Comparison of ENCODE assay signal across 8 mouse cellular contexts in the genomic region with DNA sequence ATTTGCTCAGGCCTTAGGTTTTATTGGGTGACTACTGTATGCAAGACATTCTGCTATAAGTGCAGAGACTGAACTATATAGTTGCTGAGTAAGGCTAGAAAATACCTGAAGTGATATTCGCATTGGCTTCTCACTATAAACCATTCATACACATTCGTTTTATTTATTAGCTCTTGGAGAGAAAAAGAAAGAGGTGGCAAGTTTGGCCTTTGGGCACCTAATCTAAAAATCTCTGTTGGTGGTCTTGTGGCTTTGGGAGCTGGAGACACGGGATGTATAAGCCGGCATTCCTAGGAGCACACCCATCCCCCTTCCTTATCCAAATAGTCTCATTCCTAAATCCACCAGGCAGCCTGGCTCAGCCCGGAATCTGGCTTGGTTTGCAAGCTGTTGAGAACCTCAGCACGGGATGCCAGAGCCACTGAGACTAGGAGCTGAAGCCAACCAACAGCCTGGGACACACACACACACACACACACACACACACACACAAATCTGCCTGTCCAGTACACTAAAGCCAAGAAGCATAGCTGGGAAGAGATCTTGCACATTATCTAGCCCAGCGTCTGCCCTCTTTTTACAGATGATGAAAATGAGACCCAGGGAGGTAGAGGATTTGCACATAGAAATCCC. TPM values are rescaled to one million over a fixed set of nuclear protein-coding genes. Genes with fewer than 3 reads are reported as not detected.
DNase-seq lines count a peak whose midpoint lies in the region; ATAC-seq lines count a peak whose summit lies in the region.

No protein-coding gene starts in this region.

- no peaks in the 10 kb centered on the region for H3K27me3 ChIP-seq in hindbrain, embryonic 13.5 days
- no peaks in the 10 kb centered on the region for H3K27me3 ChIP-seq in stomach, embryonic 15.5 days (replicated peaks)

- no peaks in the 10 kb centered on the region for H3K9me3 ChIP-seq in hindbrain, embryonic 13.5 days
- H3K9me3 ChIP-seq in stomach, embryonic 15.5 days: no peaks in the 10 kb centered on the region

- peak; percentile 60 for DNase-seq in ZHBTc4 (ENCODE audit: low read depth, low spot score)
- peak; percentile 79 for DNase-seq in cerebellum, adult 9-10 months
- peak; percentile 25 to 41 for DNase-seq in frontal cortex, postnatal 14 days (ENCODE audit: low spot score in 2 of 2)
- peak; percentile 58 for DNase-seq in left cerebral cortex, postnatal 14 days (ENCODE audit: low spot score in 2 of 2)
- no peak for DNase-seq in thymus, postnatal 0 days (ENCODE audit: low spot score)

- H3K4me2 ChIP-seq in hindbrain, embryonic 13.5 days: peak overlapping the region; percentile 65
- H3K4me2 ChIP-seq in stomach, embryonic 15.5 days: peak overlapping the region; percentile 55

- no peaks in the 10 kb centered on the region; the same call in 1 of the 2 replicates for H3K36me3 ChIP-seq in hindbrain, embryonic 13.5 days
- H3K36me3 ChIP-seq in macrophage (ENCODE audit: inconsistent target): no peaks in the 10 kb centered on the region
- H3K36me3 ChIP-seq in stomach, embryonic 15.5 days: no peaks in the 10 kb centered on the region

- peaks cover 41% of the 10 kb centered on the region for H3K4me1 ChIP-seq in hindbrain, embryonic 13.5 days (replicated peaks)
- H3K4me1 ChIP-seq in stomach, embryonic 15.5 days: peaks cover 33% of the 10 kb centered on the region

- ATAC-seq in hindbrain, embryonic 13.5 days (ENCODE audit: low FRiP score): 0 out of 2 replicates have a peak, but pooled peaks have one; percentile 10
- ATAC-seq in stomach, embryonic 15.5 days (ENCODE audit: insufficient read depth, low FRiP score, low read depth): no peak

- intact Hi-C loops in left cerebral cortex, postnatal 14 days (cut with DNase I): loop anchor here (5.0 kb wide), 2 partner anchors 174 to 839 kb away; no protein-coding TSS in a partner anchor

- H3K4me3 ChIP-seq in hindbrain, embryonic 13.5 days: peak overlapping the region; percentile 96
- H3K4me3 ChIP-seq in macrophage (ENCODE audit: inconsistent target): peak overlapping the region; percentile 74; the same call in 1 of the 2 replicates
- peak overlapping the region; percentile 78 for H3K4me3 ChIP-seq in stomach, embryonic 15.5 days (replicated peaks)

- WGBS in hindbrain, embryonic 13.5 days: 5% methylated on average over 7 of the region's 7 CpGs
- 99% methylated on average over 7 of the region's 7 CpGs for WGBS in macrophage (ENCODE audit: missing documents)
- WGBS in stomach, embryonic 15.5 days: 12% methylated on average over 7 of the region's 7 CpGs

- H3K9ac ChIP-seq in hindbrain, embryonic 13.5 days: peak overlapping the region; percentile 100
- peak overlapping the region; percentile 93; the same call in 1 of the 2 replicates for H3K9ac ChIP-seq in stomach, embryonic 15.5 days

- H3K27ac ChIP-seq in hindbrain, embryonic 13.5 days: peak overlapping the region; percentile 97
- no peak overlapping the region for H3K27ac ChIP-seq in macrophage
- H3K27ac ChIP-seq in stomach, embryonic 15.5 days: peak overlapping the region; percentile 91

- H3K79me2 ChIP-seq in macrophage (ENCODE audit: inconsistent target): peaks cover 75% of the 10 kb centered on the region

RNA-seq across cellular contexts. Expression of a gene that starts 3.0 kb away (rescaled TPM):
- 244 and 250 TPM in 2 replicates for polyA plus RNA-seq in hindbrain, embryonic 13.5 days (2015; fragmentation: Nextera tagmentation; extraction: Ambion mirVana)
- 10 to 100 TPM; 17.6 to 22.8 TPM for total RNA-seq in left cerebral cortex, postnatal 14 days (2021)
- 100 to 1,000 TPM in 3 of 26 experiments, 10 to 100 TPM in 14, 1 to 10 TPM in 9; 4.0 to 297 (median 18.5) TPM for total RNA-seq in macrophage (2018; cell fraction: chromatin; rRNA removed)
- total RNA-seq in macrophage (2018; cell fraction: cytosol; rRNA removed): 100 to 1,000 TPM in 1 of 26 experiments, 10 to 100 TPM in 12, 1 to 10 TPM in 13; 2.9 to 203 (median 10.0) TPM
- total RNA-seq in macrophage (2018; cell fraction: nucleus; rRNA removed): 100 to 1,000 TPM in 5 of 26 experiments, 10 to 100 TPM in 18, 1 to 10 TPM in 3; 4.8 to 362 (median 19.6) TPM
- 2.5 to 4.0 TPM (median 3.9 TPM) in 3 replicates for polyA plus RNA-seq in macrophage (2018)
- polyA plus RNA-seq in stomach, embryonic 15.5 days (2015; fragmentation: Nextera tagmentation; extraction: Ambion mirVana): 63.1 and 66.3 TPM in 2 replicates
- polyA plus RNA-seq in thymus, postnatal 0 days (2015; fragmentation: Nextera tagmentation; extraction: Ambion mirVana): 7.4 and 7.8 TPM in 2 replicates
